Mouse (Mus musculus) left cerebral cortex, adult 18-20 months (tissue): ENCODE results near the gene Mmp20. TPM values are rescaled to one million over a fixed set of nuclear protein-coding genes. Genes with fewer than 3 reads are reported as not detected.

Experiments
- DNase-seq, 2 experiments: peaks; one replicate each; pipeline ENCODE4 v3.0.0; 2021 to 2022; ENCODE audit warnings: low spot score in 2 of 2, mixed read lengths in 1 of 2
- total RNA-seq, 2 experiments: library from RNA; stranded (reverse); gene quantifications; 2 replicates each; pipeline ENCODE4 v1.2.3; 2021

The Mmp20 gene
- total RNA-seq, 2 experiments from 2014 or later, result not detected

DNA sequence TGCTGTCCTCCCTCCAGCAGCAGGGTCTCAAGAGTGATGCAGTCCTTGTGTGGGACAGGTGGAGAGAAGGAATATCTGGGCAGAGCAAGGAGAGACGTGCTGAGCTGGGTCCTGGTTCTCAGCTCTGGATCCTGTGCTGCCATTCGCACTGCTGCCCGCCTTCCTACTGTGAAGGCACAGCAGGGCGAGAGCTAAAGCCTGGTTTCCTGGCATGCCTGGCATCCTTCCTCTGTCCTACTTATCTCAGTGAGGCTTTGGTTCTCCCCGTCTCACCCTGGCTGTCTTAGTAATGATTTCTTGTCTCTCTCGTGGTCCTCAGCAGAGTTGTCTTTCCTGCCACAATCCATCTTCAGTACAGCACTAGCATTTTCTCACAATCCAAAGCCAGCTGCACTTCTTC, 61.8 kb downstream of the Mmp20 start:
- DNase-seq, result no peak

DNA sequence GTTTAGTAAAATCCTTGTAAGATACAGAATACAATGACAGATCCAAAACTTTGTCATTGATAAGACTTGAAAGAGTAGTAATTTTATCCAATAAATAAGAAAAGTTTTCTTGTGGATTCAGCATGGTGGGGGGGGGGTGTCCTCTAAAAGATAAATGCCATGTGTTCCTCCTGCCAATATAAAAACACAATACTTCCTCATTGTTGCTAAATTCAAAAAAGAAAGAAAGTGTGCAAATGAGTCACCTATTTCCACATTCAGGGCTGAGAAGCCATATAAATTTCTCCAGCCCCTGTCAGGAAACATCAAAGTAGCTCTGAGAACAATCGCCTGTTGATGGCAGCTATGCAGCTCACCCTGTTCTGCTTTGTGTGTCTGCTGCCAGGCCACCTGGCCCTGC, 63.8 kb downstream of the Mmp20 start, which contains the start of gene Mmp7:
TSS of gene Mmp7 (plus strand) at position 301 of the 400 bp plus-strand sequence.
- DNase-seq, result no peak

- no peak for DNase-seq
Measured at GRCm38 (mm10) chr9:7693961-7694360, 65.9 kb downstream of the Mmp20 start.

DNA sequence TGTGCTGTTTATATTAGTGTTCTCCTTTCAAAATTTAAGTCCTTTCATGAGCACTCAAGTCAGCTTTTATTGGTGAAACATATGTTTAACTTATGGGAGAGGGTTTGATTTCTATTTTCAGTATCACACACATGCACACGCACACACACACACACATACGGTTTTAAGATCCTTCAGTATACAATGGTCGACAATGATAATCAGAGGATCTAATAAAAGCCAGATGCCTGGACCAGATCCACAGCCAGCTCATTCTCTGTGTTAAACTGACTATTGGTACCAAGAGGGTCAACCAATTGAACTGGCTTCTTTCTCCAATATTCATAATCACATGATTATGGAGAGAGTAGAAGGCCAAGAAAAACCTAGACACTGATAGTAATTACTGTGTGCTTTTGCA, 67.6 kb downstream of the Mmp20 start:
- DNase-seq, result no peak

DNA sequence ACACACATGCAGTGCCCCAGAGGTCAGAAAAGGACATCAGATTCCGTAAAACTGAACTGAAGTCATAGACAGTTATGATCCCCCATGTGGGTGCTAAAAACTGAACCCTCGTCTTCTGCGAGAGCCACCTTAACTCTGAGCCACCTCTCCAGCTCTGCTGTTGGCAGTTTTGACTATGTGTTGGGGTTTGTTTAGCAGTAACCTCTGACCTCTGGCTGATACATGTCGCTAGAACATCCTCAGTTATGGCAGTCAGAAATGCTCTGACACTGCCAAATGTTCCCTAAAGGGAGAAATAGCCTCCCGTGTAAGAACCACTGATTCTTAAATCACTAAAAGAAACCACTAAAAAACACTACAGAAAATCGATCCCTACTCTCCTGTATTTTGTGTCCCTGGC, 80.7 kb downstream of the Mmp20 start:
- no peak for DNase-seq

DNA sequence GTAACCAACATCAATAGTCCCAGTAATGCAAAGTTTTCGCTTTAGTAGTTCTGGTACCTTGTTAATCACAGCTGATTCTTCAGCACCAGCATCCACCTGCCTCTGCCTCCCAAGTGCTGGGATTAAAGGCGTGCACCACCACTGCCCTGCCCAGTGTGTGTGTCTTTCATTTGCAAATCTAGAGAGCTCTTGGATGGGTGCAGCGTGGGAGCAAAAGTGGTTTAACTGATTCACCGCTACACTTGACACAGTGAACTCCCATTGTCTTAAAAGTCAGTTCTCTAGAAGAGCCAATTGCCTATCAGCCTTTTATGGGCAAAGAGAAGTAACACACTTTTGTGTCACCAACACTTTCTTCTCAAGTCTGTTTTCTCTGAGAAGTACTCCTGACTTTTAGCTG, 83.2 kb downstream of the Mmp20 start:
- no peak for DNase-seq

DNA sequence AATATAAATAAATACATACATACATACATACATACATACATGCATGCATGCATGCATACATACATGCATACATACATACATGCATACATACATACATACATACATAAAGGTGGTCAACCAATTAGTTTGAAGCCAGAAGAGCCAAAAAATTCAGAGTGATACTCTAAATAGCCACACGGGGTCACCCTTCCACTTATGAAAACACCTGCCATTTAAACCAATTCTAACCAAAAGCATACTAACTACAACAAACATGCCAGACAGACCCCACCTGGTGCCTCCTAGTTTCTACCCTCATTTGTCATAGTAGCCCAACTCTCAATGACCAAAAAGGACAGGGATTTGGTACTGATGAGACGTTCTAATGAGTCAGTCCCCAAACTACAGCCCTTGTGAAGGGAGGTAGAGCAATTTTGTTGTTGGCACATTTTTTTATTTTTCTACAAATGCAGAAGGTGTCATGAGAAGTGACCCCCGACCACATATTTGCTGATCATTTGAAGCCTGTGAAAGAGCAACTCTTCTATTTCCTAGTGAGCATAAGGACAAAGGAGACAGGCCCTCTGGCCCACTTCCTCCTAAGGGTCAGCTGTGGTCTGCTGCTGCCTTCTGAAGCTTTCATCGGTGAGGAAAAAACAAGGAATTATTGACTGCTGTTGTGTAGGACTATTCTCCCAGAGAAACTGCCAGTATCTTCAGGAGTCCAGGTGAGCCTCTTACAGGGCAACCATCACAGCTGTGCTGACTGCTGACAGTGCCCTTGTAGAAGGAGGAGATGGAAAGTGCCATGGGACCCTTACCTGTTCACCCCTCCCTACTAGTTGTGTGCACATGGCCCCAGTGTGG, 86.3 kb downstream of the Mmp20 start:
- DNase-seq, result peak; percentile 30 to 39

DNA sequence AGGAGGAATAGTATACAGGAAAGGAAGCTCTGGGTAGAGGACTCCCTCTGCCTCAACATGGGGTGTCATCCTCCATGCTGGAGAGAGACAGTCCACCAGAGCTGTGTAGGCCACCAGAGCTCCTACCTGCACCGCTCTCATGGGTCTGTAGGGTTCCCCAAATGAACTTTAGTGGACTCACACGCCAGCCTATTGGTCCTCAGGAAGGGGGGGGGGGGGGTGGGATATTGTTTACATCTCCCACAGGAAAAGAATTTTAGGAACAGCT, 86.8 kb downstream of the Mmp20 start:
- DNase-seq, result no peak

DNA sequence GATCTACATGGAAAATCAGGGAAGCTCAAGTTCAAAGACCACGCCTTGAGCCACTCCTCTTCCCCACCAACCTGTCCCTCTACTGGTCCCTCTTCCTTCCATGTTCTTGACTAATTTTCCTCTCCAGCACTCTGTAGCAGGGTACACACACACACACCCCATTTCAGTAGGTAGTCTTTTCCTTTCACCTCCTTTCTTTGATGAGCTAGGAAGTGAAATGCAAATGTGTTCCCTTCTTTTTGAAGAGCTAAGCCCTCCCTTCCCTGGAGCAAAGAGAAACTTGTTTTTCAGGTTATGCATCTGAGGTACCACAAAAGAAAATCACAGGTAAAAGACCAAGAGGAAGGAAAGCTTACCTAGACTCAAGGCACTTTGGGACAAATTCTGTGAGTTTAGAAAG, 93.5 kb downstream of the Mmp20 start:
- DNase-seq, result no peak

Other genes starting within 250 kb of the Mmp20 start
- not detected for gene Mmp1b, start 240.2 kb upstream of the Mmp20 start, total RNA-seq
- gene Mmp3, start 182.4 kb upstream of the Mmp20 start, total RNA-seq, result not detected
- not detected for gene Mmp10, start 125.9 kb upstream of the Mmp20 start, total RNA-seq
- gene Mmp8, start 69.8 kb upstream of the Mmp20 start, total RNA-seq, result not detected
- not detected for gene Mmp27, start 56.8 kb upstream of the Mmp20 start, total RNA-seq
- not detected for gene Mmp7, start 63.9 kb downstream of the Mmp20 start, total RNA-seq
- gene Tmem123, start 135.8 kb downstream of the Mmp20 start, total RNA-seq, result 1 to 10 TPM; 8.8 to 9.5 TPM
- gene Birc2, start 208.8 kb downstream of the Mmp20 start, total RNA-seq, result 10 to 100 TPM; 34.9 to 36.6 TPM
- gene Birc3, start 245.0 kb downstream of the Mmp20 start, total RNA-seq, result 1 to 10 TPM; 2.0 to 2.7 TPM